ENCODE assay signal across 18 mouse cellular contexts in genomic region chr15:38129330-38129729, GRCm38 (mm10).
DNase-seq lines count a peak whose midpoint lies in the region; ATAC-seq and TF ChIP-seq lines count a peak whose summit lies in the region.
"Had no signal": no experiment of that assay in that cellular context is flagged by ENCODE, and none has a peak within 500 bp of the region (broad histone marks: within the 10 kb centered on the region; RNA-seq: fewer than 3 reads in every experiment).

No protein-coding gene starts in this region.

- H3K9ac ChIP-seq in midbrain, embryonic 14.5 days (replicated peaks; ENCODE audit: low read length) = no peak overlapping the region
- no peak overlapping the region for H3K9ac ChIP-seq in midbrain, embryonic 16.5 days (ENCODE audit: low read depth, low read length)
- H3K9ac ChIP-seq: hindbrain, embryonic 12.5 days; lung, embryonic 14.5 days; midbrain, embryonic 12.5 days had no signal

- H3K27me3 ChIP-seq in midbrain, embryonic 14.5 days (ENCODE audit: control insufficient read depth, insufficient read depth, low read length) = no peaks in the 10 kb centered on the region
- no peaks in the 10 kb centered on the region for H3K27me3 ChIP-seq in midbrain, embryonic 16.5 days (ENCODE audit: control insufficient read depth, insufficient read depth, low read depth, low read length)
- no peaks in the 10 kb centered on the region; the same call in 1 of the 2 replicates for H3K27me3 ChIP-seq in splenic B cell, adult 2 months (ENCODE audit: control insufficient read depth, insufficient read depth, low read length, poor library complexity, severe bottlenecking)
- no peaks in the 10 kb centered on the region for H3K27me3 ChIP-seq in kidney, adult 2 months (replicated peaks; ENCODE audit: control insufficient read depth, insufficient read depth, low read length)
- H3K27me3 ChIP-seq: hindbrain, embryonic 12.5 days; midbrain, embryonic 12.5 days had no signal

- H3K4me1 ChIP-seq in midbrain, embryonic 14.5 days (ENCODE audit: control insufficient read depth, insufficient read depth, low read length) = no peaks in the 10 kb centered on the region
- no peaks in the 10 kb centered on the region for H3K4me1 ChIP-seq in midbrain, embryonic 16.5 days (ENCODE audit: control insufficient read depth, insufficient read depth, low read length)
- no peaks in the 10 kb centered on the region for H3K4me1 ChIP-seq in kidney, adult 2 months (ENCODE audit: control insufficient read depth, insufficient read depth, low read length)
- H3K4me1 ChIP-seq: forebrain, embryonic 10.5 days; hindbrain, embryonic 12.5 days; limb, embryonic 10.5 days; midbrain, embryonic 12.5 days had no signal

- H3K27ac ChIP-seq in midbrain, embryonic 14.5 days (replicated peaks; ENCODE audit: low read depth, low read length) = no peak overlapping the region
- H3K27ac ChIP-seq in midbrain, embryonic 16.5 days (ENCODE audit: low read length) = no peak overlapping the region
- H3K27ac ChIP-seq in kidney, adult 2 months (ENCODE audit: insufficient read depth, low read depth, low read length) = no peak overlapping the region
- H3K27ac ChIP-seq: forebrain, embryonic 10.5 days; hindbrain, embryonic 12.5 days; limb, embryonic 10.5 days; midbrain, embryonic 12.5 days had no signal

- no peak for DNase-seq in frontal cortex, postnatal 10 days (ENCODE audit: low spot score in 2 of 2)
- peak; percentile 4 for DNase-seq in midbrain, embryonic 14.5 days
- DNase-seq in NIH3T3 (ENCODE audit: low read depth) = peak; percentile 62
- DNase-seq in splenic B cell, adult 2 months (ENCODE audit: low read depth, low spot score) = peak; percentile 13
- no peak for DNase-seq in kidney, adult 2 months
- DNase-seq in cerebellum, adult 11-12 months = no peak
- DNase-seq: cerebellum, postnatal 10 days; gastrocnemius, postnatal 14 days; lung, embryonic 14.5 days; thymus, postnatal 14 days had no signal

- no peak overlapping the region for H3K4me3 ChIP-seq in midbrain, embryonic 14.5 days (replicated peaks; ENCODE audit: low read depth, low read length)
- no peak overlapping the region for H3K4me3 ChIP-seq in midbrain, embryonic 16.5 days (ENCODE audit: low read depth, low read length)
- no peak overlapping the region for H3K4me3 ChIP-seq in kidney, adult 2 months (ENCODE audit: insufficient read depth, low read depth, low read length)
- H3K4me3 ChIP-seq: forebrain, embryonic 10.5 days; hindbrain, embryonic 12.5 days; limb, embryonic 10.5 days; midbrain, embryonic 12.5 days had no signal

- 42% methylated on average over 7 of the region's 7 CpGs for WGBS in midbrain, embryonic 14.5 days
- WGBS in midbrain, embryonic 16.5 days = 49% methylated on average over 7 of the region's 7 CpGs
- WGBS in kidney, adult 2 months = 77% methylated on average over 7 of the region's 7 CpGs

- no peak overlapping the region for H3K4me2 ChIP-seq in midbrain, embryonic 14.5 days (ENCODE audit: low read length)
- H3K4me2 ChIP-seq in midbrain, embryonic 16.5 days (ENCODE audit: low read length) = no peak overlapping the region
- H3K4me2 ChIP-seq: hindbrain, embryonic 12.5 days; liver, embryonic 11.5 days; lung, embryonic 14.5 days; midbrain, embryonic 12.5 days had no signal

- H3K9me3 ChIP-seq in midbrain, embryonic 14.5 days (ENCODE audit: control insufficient read depth, low read length) = no peaks in the 10 kb centered on the region
- no peaks in the 10 kb centered on the region for H3K9me3 ChIP-seq in midbrain, embryonic 16.5 days (replicated peaks; ENCODE audit: control insufficient read depth, low read length, poor library complexity, severe bottlenecking)
- H3K9me3 ChIP-seq: forebrain, embryonic 10.5 days; hindbrain, embryonic 12.5 days; limb, embryonic 10.5 days; midbrain, embryonic 12.5 days had no signal

- no peak for TF ChIP-seq POLR2A in kidney, adult 2 months (IDR thresholded peaks at IDR 0.05; ENCODE audit: low read depth, low read length)

- no peaks in the 10 kb centered on the region for H3K36me3 ChIP-seq in midbrain, embryonic 14.5 days (ENCODE audit: control insufficient read depth, insufficient read depth, low read length)
- no peaks in the 10 kb centered on the region for H3K36me3 ChIP-seq in midbrain, embryonic 16.5 days (ENCODE audit: control insufficient read depth, insufficient read depth, low read length)
- H3K36me3 ChIP-seq in splenic B cell, adult 2 months (ENCODE audit: control insufficient read depth, insufficient read depth, low read length, poor library complexity, severe bottlenecking) = no peaks in the 10 kb centered on the region
- no peaks in the 10 kb centered on the region for H3K36me3 ChIP-seq in kidney, adult 2 months (ENCODE audit: control insufficient read depth, insufficient read depth, low read length)
- H3K36me3 ChIP-seq: forebrain, embryonic 10.5 days; hindbrain, embryonic 12.5 days; limb, embryonic 10.5 days; midbrain, embryonic 12.5 days had no signal

- TF ChIP-seq CTCF in kidney, adult 2 months (conservative IDR thresholded peaks at IDR 0.05; ENCODE audit: insufficient read depth, insufficient read length, low read depth, low read length) = no peak

- ATAC-seq in frontal cortex, adult (ENCODE audit: low TSS enrichment) = peak; percentile 93
- no peak for ATAC-seq in midbrain, embryonic 14.5 days (ENCODE audit: low FRiP score, low TSS enrichment)
- no peak for ATAC-seq in midbrain, embryonic 16.5 days
- ATAC-seq: intestine, embryonic 16.5 days had no signal

Comparison
In these comparisons a context has a peak if more than half of its experiments do, and no peak if none do; other contexts are left out.
1. DNase-seq: peak in midbrain, embryonic 14.5 days (single experiment), NIH3T3 (single experiment) and splenic B cell, adult 2 months (single experiment); none in frontal cortex, postnatal 10 days (0 of 2), kidney, adult 2 months (single experiment) and cerebellum, adult 11-12 months (single experiment).